Comparison of ENCODE assay signal across 30 mouse cellular contexts in genomic region chr2:72361572-72361971, GRCm38 (mm10).
DNase-seq lines count a peak whose midpoint lies in the region; ATAC-seq and TF ChIP-seq lines count a peak whose summit lies in the region.
"Had no signal": no experiment of that assay in that cellular context is flagged by ENCODE, and none has a peak within 500 bp of the region (broad histone marks: within the 10 kb centered on the region; RNA-seq: fewer than 3 reads in every experiment).

No protein-coding gene starts in this region.

- no peak for TF ChIP-seq CTCF in gastrocnemius, adult 2 months (IDR thresholded peaks at IDR 0.05)

- 56% methylated on average over 3 of the region's 3 CpGs for WGBS in heart, embryonic 12.5 days
- WGBS in midbrain, embryonic 11.5 days, result 35% methylated on average over 3 of the region's 3 CpGs
- 37% methylated on average over 3 of the region's 3 CpGs for WGBS in midbrain, embryonic 15.5 days
- WGBS in hindbrain, embryonic 12.5 days, result 72% methylated on average over 3 of the region's 3 CpGs

- H3K4me3 ChIP-seq in gastrocnemius, adult 2 months, result no peak overlapping the region
- no peak overlapping the region for H3K4me3 ChIP-seq in heart, embryonic 12.5 days
- no peak overlapping the region for H3K4me3 ChIP-seq in midbrain, embryonic 11.5 days (ENCODE audit: low read depth, low read length)
- no peak overlapping the region for H3K4me3 ChIP-seq in midbrain, embryonic 15.5 days
- H3K4me3 ChIP-seq in hindbrain, embryonic 12.5 days, result no peak overlapping the region
- H3K4me3 ChIP-seq: forebrain, embryonic 13.5 days; hindbrain, embryonic 10.5 days; liver, embryonic 12.5 days; neural tube, embryonic 13.5 days had no signal

- no peak overlapping the region for H3K9ac ChIP-seq in heart, embryonic 12.5 days
- H3K9ac ChIP-seq in midbrain, embryonic 11.5 days (ENCODE audit: low read length), result no peak overlapping the region
- H3K9ac ChIP-seq in midbrain, embryonic 15.5 days, result no peak overlapping the region
- H3K9ac ChIP-seq in hindbrain, embryonic 12.5 days, result no peak overlapping the region
- H3K9ac ChIP-seq: forebrain, embryonic 13.5 days; liver, embryonic 12.5 days; liver, postnatal 0 days; neural tube, embryonic 13.5 days had no signal

- H3K9me3 ChIP-seq in heart, embryonic 12.5 days (replicated peaks), result no peaks in the 10 kb centered on the region
- H3K9me3 ChIP-seq in midbrain, embryonic 11.5 days (ENCODE audit: control insufficient read depth, low read length), result no peaks in the 10 kb centered on the region
- H3K9me3 ChIP-seq in midbrain, embryonic 15.5 days, result no peaks in the 10 kb centered on the region
- H3K9me3 ChIP-seq in hindbrain, embryonic 12.5 days (replicated peaks), result no peaks in the 10 kb centered on the region
- H3K9me3 ChIP-seq: forebrain, embryonic 13.5 days; hindbrain, embryonic 10.5 days; liver, embryonic 12.5 days; neural tube, embryonic 13.5 days had no signal

- DNase-seq in gastrocnemius, adult 2 months, result no peak
- no peak for DNase-seq in gastrocnemius, postnatal 10 days
- no peak for DNase-seq in heart, postnatal 14 days
- DNase-seq in midbrain, embryonic 11.5 days (ENCODE audit: low spot score, missing footprints), result no peak
- DNase-seq in skeletal muscle tissue, adult 2 months (ENCODE audit: low read depth, low spot score), result peak; percentile 68
- DNase-seq: adrenal gland, postnatal 10 days; cerebellum, adult 11 months; cerebellum, adult 9-10 months; cerebellum, postnatal 36 days; kidney, adult 8-10 months; kidney, postnatal 4 days; layer of hippocampus, postnatal 36 days; left cerebral cortex, postnatal 4 days; liver, postnatal 0 days; right cerebral cortex, postnatal 4 days; thymus, adult 2 months; thymus, postnatal 4 days had no signal

- H3K27me3 ChIP-seq in heart, embryonic 12.5 days (replicated peaks), result no peaks in the 10 kb centered on the region
- no peaks in the 10 kb centered on the region for H3K27me3 ChIP-seq in midbrain, embryonic 11.5 days (ENCODE audit: control insufficient read depth, insufficient read depth, low read length)
- no peaks in the 10 kb centered on the region for H3K27me3 ChIP-seq in midbrain, embryonic 15.5 days (replicated peaks)
- no peaks in the 10 kb centered on the region for H3K27me3 ChIP-seq in hindbrain, embryonic 12.5 days
- H3K27me3 ChIP-seq: forebrain, embryonic 13.5 days; liver, embryonic 12.5 days; neural tube, embryonic 13.5 days; Patski had no signal

- intact Hi-C loops in gastrocnemius, adult 2 months (cut with DNase I), result no loop called here
- intact Hi-C loops in heart, postnatal 14 days (cut with DNase I), result no loop called here

- peaks cover 37% of the 10 kb centered on the region for H3K4me1 ChIP-seq in heart, embryonic 12.5 days (replicated peaks)
- H3K4me1 ChIP-seq in midbrain, embryonic 11.5 days (ENCODE audit: control insufficient read depth, insufficient read depth, low read length), result peaks cover 6% of the 10 kb centered on the region
- H3K4me1 ChIP-seq in midbrain, embryonic 15.5 days, result no peaks in the 10 kb centered on the region
- H3K4me1 ChIP-seq in hindbrain, embryonic 12.5 days, result no peaks in the 10 kb centered on the region
- H3K4me1 ChIP-seq: liver, embryonic 12.5 days; neural tube, embryonic 13.5 days had no signal

- peaks cover 10% of the 10 kb centered on the region; the same call in 1 of the 2 replicates for H3K36me3 ChIP-seq in heart, embryonic 12.5 days
- H3K36me3 ChIP-seq in midbrain, embryonic 11.5 days (ENCODE audit: control insufficient read depth, insufficient read depth, low read length), result no peaks in the 10 kb centered on the region
- no peaks in the 10 kb centered on the region for H3K36me3 ChIP-seq in midbrain, embryonic 15.5 days (replicated peaks)
- no peaks in the 10 kb centered on the region for H3K36me3 ChIP-seq in hindbrain, embryonic 12.5 days
- H3K36me3 ChIP-seq: liver, embryonic 12.5 days; neural tube, embryonic 13.5 days had no signal

- 0 out of 2 replicates have a peak overlapping the region, but pooled peaks have one; percentile 10 for H3K4me2 ChIP-seq in heart, embryonic 12.5 days
- H3K4me2 ChIP-seq in midbrain, embryonic 11.5 days, result no peak overlapping the region
- no peak overlapping the region for H3K4me2 ChIP-seq in midbrain, embryonic 15.5 days
- H3K4me2 ChIP-seq in hindbrain, embryonic 12.5 days (replicated peaks), result no peak overlapping the region
- H3K4me2 ChIP-seq: forebrain, embryonic 13.5 days; liver, embryonic 12.5 days; neural tube, embryonic 13.5 days had no signal

- peak; percentile 42; the same call in 1 of the 2 replicates for ATAC-seq in heart, embryonic 12.5 days (ENCODE audit: insufficient number of reproducible peaks, low FRiP score)
- ATAC-seq in midbrain, embryonic 11.5 days (ENCODE audit: low FRiP score), result peak; percentile 57; the same call in 1 of the 2 replicates
- ATAC-seq in midbrain, embryonic 15.5 days (replicated peaks), result no peak
- ATAC-seq in hindbrain, embryonic 12.5 days (ENCODE audit: low FRiP score), result no peak
- ATAC-seq: forebrain, embryonic 13.5 days; hindbrain, postnatal 0 days; intestine, embryonic 16.5 days; liver, embryonic 12.5 days; liver, postnatal 0 days; lung, postnatal 0 days; Patski had no signal

- peak overlapping the region; percentile 64 for H3K27ac ChIP-seq in gastrocnemius, adult 2 months
- H3K27ac ChIP-seq in heart, embryonic 12.5 days (ENCODE audit: poor library complexity, severe bottlenecking), result peak overlapping the region; percentile 70
- no peak overlapping the region for H3K27ac ChIP-seq in midbrain, embryonic 11.5 days (ENCODE audit: low read depth, low read length)
- no peak overlapping the region for H3K27ac ChIP-seq in midbrain, embryonic 15.5 days
- no peak overlapping the region for H3K27ac ChIP-seq in hindbrain, embryonic 12.5 days
- H3K27ac ChIP-seq: forebrain, embryonic 13.5 days; hindbrain, embryonic 10.5 days; hindbrain, postnatal 0 days; kidney, postnatal 0 days; liver, embryonic 12.5 days; macrophage; neural tube, embryonic 13.5 days had no signal

Comparison
In these comparisons a context has a peak if more than half of its experiments do, and no peak if none do; other contexts are left out.
1. ATAC-seq: peak in heart, embryonic 12.5 days (single experiment) and midbrain, embryonic 11.5 days (single experiment); none in midbrain, embryonic 15.5 days (single experiment) and hindbrain, embryonic 12.5 days (single experiment).
2. H3K27ac ChIP-seq: peak in gastrocnemius, adult 2 months (single experiment) and heart, embryonic 12.5 days (single experiment); none in midbrain, embryonic 11.5 days (single experiment), midbrain, embryonic 15.5 days (single experiment) and hindbrain, embryonic 12.5 days (single experiment).